Mouse (Mus musculus) bone marrow macrophage, adult 2 months (primary cell): ENCODE results near the gene Pecam1.

Experiments used
- CTCF ChIP-seq: IDR thresholded peaks from 2 replicates; pipeline ENCODE4 v1.5.1; 2012; ENCODE audit warnings: low read depth, mild to moderate bottlenecking, low read length, moderate library complexity
- POLR2A ChIP-seq: IDR thresholded peaks from 2 replicates; pipeline ENCODE4 v1.6.1; 2012; ENCODE audit warnings: mild to moderate bottlenecking, low read depth, low read length, borderline replicate concordance

- no peak for TF ChIP-seq POLR2A
- TF ChIP-seq CTCF: no peak
Observed at GRCm38 (mm10) chr11:106707085-106707484, 43.3 kb downstream of the Pecam1 start.
